Mouse (Mus musculus): Measurements from ENCODE around the gene Wdr44.
"Not testable (repeated sequence)": the region's sequence is repeated elsewhere in the genome, so short reads cannot be mapped to it uniquely, and the experiment has no call there.

Wdr44 gene

GRCm38 (mm10) chrX:23833784-23834183 is 140.9 kb downstream of the Wdr44 start:
- in situ Hi-C loops (cut with MboI, MseI) = not testable (repeated sequence)

- in situ Hi-C loops (cut with MboI, MseI) = no loop called here
Measured at GRCm38 (mm10) chrX:23840921-23841320, 148.1 kb downstream of the Wdr44 start.

All from regulatory T cell (primary cell).